Mouse (Mus musculus) C2C12 (cell line): ENCODE measurements around the gene Fcamr.

Source experiments
- CEBPB ChIP-seq: IDR thresholded peaks from one replicate; pipeline ENCODE4 v1.6.1; 2011; ENCODE audit warnings: low read depth, mild to moderate bottlenecking, control low read depth, moderate library complexity
- CTCF ChIP-seq: IDR thresholded peaks from one replicate; pipeline ENCODE4 v1.5.1; 2011; ENCODE audit not compliant: control insufficient read depth, insufficient read depth, insufficient read length
- FOSL1 ChIP-seq: IDR thresholded peaks from one replicate; pipeline ENCODE4 v1.8.0; 2011; ENCODE audit warnings: mild to moderate bottlenecking, low read length; ENCODE audit not compliant: poor library complexity, insufficient read depth, severe bottlenecking
- MAX ChIP-seq: IDR thresholded peaks from one replicate; pipeline ENCODE4 v1.6.1; 2011; ENCODE audit warnings: mild to moderate bottlenecking, control low read depth
- MYOD1 ChIP-seq: IDR thresholded peaks from one replicate; pipeline ENCODE4 v1.6.1; 2011; ENCODE audit warnings: low read depth; ENCODE audit not compliant: control insufficient read depth, insufficient read length
- MYOG ChIP-seq: IDR thresholded peaks from one replicate; pipeline ENCODE4 v1.6.1; 2011; ENCODE audit not compliant: control insufficient read depth, insufficient read length; ENCODE audit errors: extremely low read depth
- USF1 ChIP-seq: IDR thresholded peaks from one replicate; pipeline ENCODE4 v1.6.1; 2011; ENCODE audit warnings: low read depth, mild to moderate bottlenecking, control low read depth, moderate library complexity

- TF ChIP-seq CTCF (no peak), MAX (no peak), USF1 (no peak), MYOD1 (no peak), FOSL1 (no peak), CEBPB (no peak), MYOG (no peak)
Observed at GRCm38 (mm10) chr1:130767066-130767465, 33.6 kb upstream of the Fcamr start.
